Mouse (Mus musculus) right cerebral cortex, postnatal 14 days (tissue): Measurements from ENCODE around the gene Itgbl1.

Experiments used
- DNase-seq: peaks from one replicate; pipeline ENCODE4 v3.0.0; 2022

Itgbl1 gene

GRCm38 (mm10) chr14:123990591-123991195 lies 330.9 kb downstream of the Itgbl1 start:
- DNase-seq: no peak
